Mouse (Mus musculus): ENCODE results near the gene Ube2k.

DNA sequence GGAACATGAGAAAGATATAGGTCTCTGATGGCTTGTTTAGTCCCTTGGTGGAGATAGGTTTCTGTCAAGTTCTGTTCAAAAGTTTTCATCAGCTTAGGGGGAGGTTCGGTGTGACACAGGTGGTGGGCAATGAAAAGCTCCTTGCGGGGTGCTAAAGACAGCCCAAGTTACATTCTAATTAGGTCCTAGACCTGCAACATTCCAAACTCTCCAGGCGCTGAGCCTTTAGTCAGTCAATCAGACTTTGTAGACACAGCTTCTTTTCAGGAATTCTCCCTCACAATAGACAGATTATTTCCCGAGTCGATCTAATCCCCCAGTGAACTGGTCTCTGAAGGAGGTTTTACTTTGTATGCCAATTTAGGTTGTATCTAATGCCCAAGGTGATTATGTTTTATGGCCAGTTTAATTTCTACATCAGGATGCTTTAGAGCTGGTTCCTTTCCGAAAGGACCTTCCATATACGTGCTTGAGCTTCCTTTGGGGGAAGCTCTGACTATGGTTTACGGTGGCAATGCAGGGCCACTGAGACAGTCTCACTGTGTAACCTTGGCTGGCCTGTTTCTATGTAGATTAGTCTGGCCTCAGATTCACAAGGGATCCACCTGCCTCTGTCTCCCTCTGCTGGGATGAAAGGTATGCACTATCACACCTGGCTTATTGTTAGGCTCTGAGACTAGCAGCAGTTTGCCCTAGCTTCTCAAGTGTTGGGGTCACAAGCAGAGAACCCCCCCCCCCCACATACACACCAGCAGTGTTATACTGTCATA lies 11.2 kb upstream of the Ube2k start:
- TF ChIP-seq CTCF (IDR thresholded peaks at IDR 0.05; ENCODE audit: extremely low read depth, insufficient read depth, low read length): peak; percentile 15; the same call in 1 of the 2 replicates
- TF ChIP-seq POLR2A (IDR thresholded peaks at IDR 0.05; ENCODE audit: extremely low read depth, insufficient read depth, low read length): no peak
